Mouse (Mus musculus): ENCODE data around the gene Rundc3a. TPM values are rescaled to one million over a fixed set of nuclear protein-coding genes. Genes with fewer than 3 reads are reported as not detected.

Rundc3a gene
- polyA plus RNA-seq, 1 experiment from 2014 or later: 1.8 TPM

DNA sequence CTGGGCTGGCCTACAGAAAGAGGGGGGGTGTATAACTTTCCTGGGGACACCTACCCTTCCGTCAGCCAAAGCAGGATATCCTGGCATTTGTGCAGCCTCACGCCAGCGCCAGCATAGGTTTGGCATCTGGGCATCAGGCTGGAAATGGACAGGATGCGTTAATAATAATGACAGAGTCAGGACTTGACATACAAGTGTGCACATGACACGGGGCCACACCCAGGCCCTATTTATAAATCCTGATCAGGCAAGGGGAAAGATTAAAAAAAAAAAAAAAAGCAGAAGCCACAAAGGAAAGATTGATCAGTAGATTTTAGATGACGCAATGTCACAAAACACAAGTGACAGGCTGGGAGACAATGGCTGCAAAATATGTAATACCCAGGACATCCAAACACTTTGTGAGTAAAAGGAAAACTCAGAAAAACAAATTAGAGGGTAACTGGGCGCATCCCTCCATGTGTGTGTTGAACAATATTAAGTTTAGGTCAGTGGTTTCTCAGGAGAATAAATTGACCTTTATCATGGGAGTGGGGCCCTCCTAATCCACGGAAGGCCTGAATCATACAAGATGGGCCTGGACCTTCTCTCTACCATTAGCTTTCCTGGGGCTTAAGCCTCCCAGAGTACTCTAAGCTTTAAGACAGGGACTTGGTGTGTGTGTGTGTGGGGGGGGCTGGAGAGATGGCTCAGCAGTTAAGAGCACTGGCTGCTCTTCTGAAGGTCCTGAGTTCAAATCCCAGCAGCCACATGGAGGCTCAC lies 32.5 kb downstream of the Rundc3a start:
- Histone ChIP-seq H3K27me3 (ENCODE audit: insufficient read depth, poor library complexity, severe bottlenecking) (no peaks in the 10 kb centered on the region), H3K4me3 (no peak overlapping the region), H3K9me3 (no peaks in the 10 kb centered on the region), H3K4me1 (peaks cover 10% of the 10 kb centered on the region), H3K36me3 (no peaks in the 10 kb centered on the region), H3K27ac (no peak overlapping the region)
- 83% methylated on average over 8 of the region's 8 CpGs for WGBS
- DNase-seq (ENCODE audit: low spot score): peak; percentile 67

DNA sequence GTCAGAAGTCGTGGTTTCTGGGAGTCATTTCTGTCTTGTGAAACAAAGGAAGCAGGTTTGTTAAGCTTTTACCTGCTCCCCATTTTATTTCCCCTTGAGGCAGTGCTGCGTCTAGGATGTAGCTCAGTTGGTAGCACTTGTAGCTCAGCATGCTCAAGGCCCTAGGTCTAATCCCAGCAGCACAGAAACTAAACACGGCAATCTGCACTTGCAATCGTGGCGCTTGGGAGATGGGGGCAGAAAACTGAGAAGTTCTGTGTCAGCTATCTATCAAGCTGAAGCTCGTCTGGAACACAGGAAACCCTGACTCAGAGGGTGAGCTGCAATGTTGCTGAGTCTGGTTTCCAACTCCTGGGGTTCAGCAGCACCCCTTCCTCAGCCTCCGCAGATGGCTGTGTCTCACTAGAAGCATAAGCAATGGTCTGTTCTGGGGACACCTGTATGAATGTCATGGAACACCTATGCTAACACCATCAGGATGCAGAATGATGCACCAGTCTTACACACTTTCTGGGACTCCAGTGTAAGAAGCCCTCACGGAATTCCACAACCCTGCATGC lies 35.9 kb downstream of the Rundc3a start:
- DNase-seq (ENCODE audit: low spot score): peak; percentile 55
- Histone ChIP-seq H3K4me1 (peaks cover 35% of the 10 kb centered on the region), H3K4me3 (peak overlapping the region; percentile 78), H3K9me3 (no peaks in the 10 kb centered on the region), H3K36me3 (peaks cover 17% of the 10 kb centered on the region; the same call in 1 of the 2 replicates), H3K27me3 (ENCODE audit: insufficient read depth, poor library complexity, severe bottlenecking) (no peaks in the 10 kb centered on the region), H3K27ac (peak overlapping the region; percentile 88; the same call in 1 of the 2 replicates)
- 68% methylated on average over 8 of the region's 8 CpGs for WGBS

DNA sequence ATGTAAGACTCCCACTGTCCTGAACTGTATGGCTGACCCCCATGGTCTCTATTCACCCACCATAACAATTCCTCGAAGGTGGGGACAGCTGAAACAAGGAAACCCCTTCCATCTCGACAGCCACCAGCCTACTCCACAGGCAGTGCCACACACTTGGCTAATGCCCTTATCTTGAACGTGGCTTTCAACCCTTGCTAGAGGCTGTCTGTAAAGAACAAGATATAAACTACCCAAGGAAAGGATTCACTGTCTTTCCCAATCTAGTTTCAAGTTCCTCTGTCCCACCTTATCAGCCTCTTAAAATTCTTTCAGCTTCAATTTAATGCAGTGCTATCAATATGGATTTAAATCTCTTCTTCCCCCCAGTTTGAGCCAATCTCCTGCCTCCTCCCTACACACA lies 36.3 kb downstream of the Rundc3a start:
- Histone ChIP-seq H3K36me3 (peaks cover 18% of the 10 kb centered on the region; the same call in 1 of the 2 replicates), H3K4me3 (peak overlapping the region; percentile 78), H3K4me1 (peaks cover 38% of the 10 kb centered on the region), H3K27ac (peak overlapping the region; percentile 88), H3K9me3 (no peaks in the 10 kb centered on the region), H3K27me3 (ENCODE audit: insufficient read depth, poor library complexity, severe bottlenecking) (no peaks in the 10 kb centered on the region)
- 23% methylated on average over 3 of the region's 3 CpGs for WGBS
- no peak for DNase-seq (ENCODE audit: low spot score)

DNA sequence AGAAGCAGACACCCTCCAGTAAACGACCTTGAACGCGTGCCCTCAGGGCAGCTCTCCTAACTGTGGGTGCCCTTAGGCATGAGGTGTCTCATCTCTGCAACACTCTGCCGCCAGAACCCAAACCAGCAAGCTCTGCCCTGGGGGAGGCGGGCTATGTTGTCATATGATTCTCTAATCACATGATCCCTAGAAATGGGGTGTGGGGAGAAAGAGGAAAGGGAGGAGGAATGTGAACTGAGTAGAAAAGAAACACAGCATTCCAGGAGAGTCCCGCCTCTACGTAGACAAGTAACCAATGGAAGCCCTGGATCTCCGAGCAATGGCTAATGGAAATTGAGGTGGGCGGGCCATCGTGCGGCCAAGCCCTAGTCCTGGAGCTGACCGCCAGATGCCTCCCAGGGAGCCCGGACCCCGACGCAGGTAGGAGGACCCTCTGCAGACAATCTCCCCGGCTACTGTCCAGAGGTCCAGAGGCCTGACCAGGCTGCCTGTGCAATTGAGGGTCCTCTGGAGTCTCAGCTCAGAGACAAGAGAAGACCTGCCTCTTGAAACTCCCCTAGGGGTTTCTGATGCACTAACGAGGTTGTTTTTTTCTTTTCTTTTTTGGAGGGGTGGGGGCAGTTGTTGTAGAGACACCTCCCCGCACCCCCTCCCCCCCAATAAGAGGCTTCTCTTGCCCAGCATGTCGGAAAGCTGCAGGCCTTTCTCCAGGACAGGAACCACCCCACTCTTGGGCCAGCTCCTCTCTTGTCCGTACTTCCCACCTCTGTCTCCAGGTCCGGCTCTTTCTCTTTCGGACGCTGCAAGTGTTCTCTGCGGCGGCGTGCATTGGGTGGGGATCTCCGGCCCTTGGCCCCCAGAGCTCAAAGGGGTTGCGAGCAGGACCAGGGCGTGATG lies 37.2 kb downstream of the Rundc3a start, which contains the start of gene Grn:
Grn (plus strand) TSS at position 195 of the 897 bp plus-strand sequence.
- WGBS: under 1% methylated on average over 29 of the region's 29 CpGs

DNA sequence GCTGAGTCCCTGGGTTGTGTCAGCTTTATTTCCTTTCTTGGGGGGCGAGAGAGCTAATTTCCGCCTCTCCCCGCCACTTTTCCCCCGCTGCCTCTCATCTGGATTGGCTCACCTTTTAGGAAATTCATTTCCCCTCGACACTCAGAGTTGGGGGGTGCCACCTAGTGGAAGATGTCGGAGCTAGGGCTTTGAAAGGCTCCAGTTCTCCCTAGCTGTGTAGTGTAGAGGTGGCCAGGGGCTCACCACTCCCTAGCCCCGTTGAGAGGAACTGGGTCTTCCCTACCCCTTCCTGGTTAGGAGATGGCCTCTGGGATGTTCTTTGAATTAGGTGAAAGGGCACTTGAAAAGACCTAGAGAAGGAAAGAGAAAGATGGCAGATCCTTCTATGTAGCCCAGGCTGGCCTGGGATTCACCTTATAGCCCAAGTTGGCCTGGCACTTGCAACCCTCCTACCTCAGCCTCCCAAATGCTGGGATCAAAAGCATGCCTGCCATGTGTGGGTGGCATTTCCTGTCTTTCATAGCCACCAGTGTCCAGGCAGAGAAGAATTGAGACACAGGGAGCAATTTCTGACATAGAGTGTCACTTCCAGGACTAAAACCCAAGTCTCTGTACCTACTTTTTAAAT lies 37.9 kb downstream of the Rundc3a start:
- Histone ChIP-seq H3K36me3 (peaks cover 34% of the 10 kb centered on the region), H3K27me3 (ENCODE audit: insufficient read depth, poor library complexity, severe bottlenecking) (no peaks in the 10 kb centered on the region)
- WGBS: 0% methylated on average over 7 of the region's 7 CpGs

More for the DNA sequence above, 37.2 kb downstream of the Rundc3a start, which contains the start of gene Grn:
- Histone ChIP-seq H3K4me1 (peaks cover 38% of the 10 kb centered on the region), H3K9me3 (no peaks in the 10 kb centered on the region), H3K27me3 (ENCODE audit: insufficient read depth, poor library complexity, severe bottlenecking) (no peaks in the 10 kb centered on the region), H3K27ac (peak within 1 kb of the TSS; percentile 88), H3K36me3 (peaks cover 27% of the 10 kb centered on the region), H3K4me3 (peak within 1 kb of the TSS; percentile 78)
- DNase-seq (ENCODE audit: low spot score): peak; percentile 97

DNA sequence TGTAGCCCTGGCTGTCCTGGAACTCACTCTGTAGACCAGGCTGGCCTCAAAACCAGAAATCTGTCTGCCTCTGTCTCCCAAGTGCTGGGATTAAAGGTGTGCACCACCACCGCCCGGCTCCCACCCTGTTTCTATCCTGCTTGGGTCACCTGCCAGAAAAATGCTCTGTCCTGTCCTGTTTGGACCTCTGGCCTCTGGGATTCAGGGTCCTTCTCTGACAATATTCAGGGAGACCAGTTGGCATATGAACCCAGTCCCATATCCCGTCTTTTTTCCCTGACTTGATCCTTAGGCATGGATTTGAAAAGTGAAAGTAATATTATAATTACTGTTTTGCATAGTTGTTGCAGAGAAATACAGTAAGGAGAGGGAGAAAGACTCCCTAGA lies 38.5 kb downstream of the Rundc3a start:
- Histone ChIP-seq H3K27ac (no peak overlapping the region), H3K4me1 (peaks cover 38% of the 10 kb centered on the region), H3K36me3 (peaks cover 38% of the 10 kb centered on the region), H3K9me3 (no peaks in the 10 kb centered on the region), H3K27me3 (ENCODE audit: insufficient read depth, poor library complexity, severe bottlenecking) (no peaks in the 10 kb centered on the region), H3K4me3 (no peak overlapping the region)
- 72% methylated on average over 3 of the region's 3 CpGs for WGBS
- no peak for DNase-seq (ENCODE audit: low spot score)

More for the DNA sequence above, 37.9 kb downstream of the Rundc3a start:
- Histone ChIP-seq H3K4me1 (peaks cover 38% of the 10 kb centered on the region), H3K4me3 (peak overlapping the region; percentile 78), H3K27ac (peak overlapping the region; percentile 88), H3K9me3 (no peaks in the 10 kb centered on the region)
- DNase-seq (ENCODE audit: low spot score): peak; percentile 87

DNA sequence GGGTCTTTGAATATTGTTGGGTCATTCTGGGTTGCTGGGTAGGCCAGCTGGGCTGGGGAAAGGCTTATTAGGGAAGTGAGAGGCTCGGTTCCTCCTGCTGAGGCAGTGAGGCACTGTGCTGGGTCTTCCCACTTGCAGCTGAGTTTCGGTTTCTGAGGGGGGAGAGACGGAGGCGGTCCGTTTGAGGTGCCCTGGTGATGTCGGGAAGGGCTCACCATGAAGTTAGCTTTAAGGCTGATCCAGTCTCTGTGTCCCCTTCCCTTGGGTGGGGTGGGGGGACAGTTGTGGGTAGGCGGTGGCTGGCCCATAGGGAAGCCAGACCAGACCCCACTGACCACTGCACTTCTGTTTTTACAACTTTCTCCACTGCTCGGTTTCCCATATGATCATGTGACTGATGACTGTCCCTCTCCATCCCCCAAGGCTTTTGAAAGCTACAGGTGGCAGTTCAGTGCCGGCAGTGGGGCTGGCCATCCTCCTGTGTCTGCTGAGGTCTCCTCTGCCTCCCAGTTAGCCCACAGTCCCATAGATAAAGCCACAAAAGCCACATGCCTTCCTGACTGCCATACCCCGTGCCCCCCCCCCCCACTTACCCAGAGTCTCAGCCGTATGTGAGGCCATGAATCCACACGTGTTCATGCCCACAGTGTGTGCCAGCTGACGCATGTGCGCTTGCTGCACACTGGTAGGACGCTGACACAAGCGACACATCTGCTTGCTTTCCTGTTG lies 39.1 kb downstream of the Rundc3a start:
- Histone ChIP-seq H3K27ac (no peak overlapping the region), H3K4me3 (no peak overlapping the region; the same call in 1 of the 2 replicates), H3K36me3 (peaks cover 41% of the 10 kb centered on the region), H3K4me1 (peaks cover 42% of the 10 kb centered on the region), H3K9me3 (no peaks in the 10 kb centered on the region), H3K27me3 (ENCODE audit: insufficient read depth, poor library complexity, severe bottlenecking) (no peaks in the 10 kb centered on the region)
- DNase-seq (ENCODE audit: low spot score): no peak
- 63% methylated on average over 16 of the region's 16 CpGs for WGBS

DNA sequence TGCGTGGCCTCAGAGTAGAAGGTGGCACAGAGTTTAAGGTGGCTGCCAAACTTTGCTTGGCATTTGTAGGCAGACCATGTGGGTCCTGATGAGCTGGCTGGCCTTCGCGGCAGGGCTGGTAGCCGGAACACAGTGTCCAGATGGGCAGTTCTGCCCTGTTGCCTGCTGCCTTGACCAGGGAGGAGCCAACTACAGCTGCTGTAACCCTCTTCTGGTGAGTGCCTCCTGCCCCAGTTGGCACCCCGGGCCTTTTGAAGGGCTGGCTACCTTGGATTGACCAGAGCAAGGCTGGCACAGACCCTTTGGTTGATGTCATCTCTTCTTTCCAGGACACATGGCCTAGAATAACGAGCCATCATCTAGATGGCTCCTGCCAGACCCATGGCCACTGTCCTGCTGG lies 39.7 kb downstream of the Rundc3a start:
- whole genome bisulfite sequencing: 84% methylated on average over 6 of the region's 6 CpGs
- H3K36me3 ChIP-seq: peaks cover 47% of the 10 kb centered on the region
- peaks cover 48% of the 10 kb centered on the region for H3K4me1 ChIP-seq
- no peak overlapping the region; the same call in 1 of the 2 replicates for H3K27ac ChIP-seq
- DNase-seq (ENCODE audit: low spot score): no peak
- H3K9me3 ChIP-seq: no peaks in the 10 kb centered on the region
- no peaks in the 10 kb centered on the region for H3K27me3 ChIP-seq (ENCODE audit: insufficient read depth, poor library complexity, severe bottlenecking)
- no peak overlapping the region for H3K4me3 ChIP-seq

DNA sequence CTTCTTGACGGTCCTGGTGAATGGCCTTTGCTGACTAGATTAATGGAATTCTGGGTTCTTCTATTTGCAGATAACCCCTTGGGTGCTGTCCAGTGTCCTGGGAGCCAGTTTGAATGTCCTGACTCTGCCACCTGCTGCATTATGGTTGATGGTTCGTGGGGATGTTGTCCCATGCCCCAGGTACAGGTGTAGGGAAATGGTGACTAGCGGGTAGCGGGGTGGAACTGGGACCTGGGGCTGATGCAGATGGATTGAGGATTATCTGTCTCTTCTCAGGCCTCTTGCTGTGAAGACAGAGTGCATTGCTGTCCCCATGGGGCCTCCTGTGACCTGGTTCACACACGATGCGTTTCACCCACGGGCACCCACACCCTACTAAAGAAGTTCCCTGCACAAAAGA lies 40.7 kb downstream of the Rundc3a start:
- peaks cover 3% of the 10 kb centered on the region for H3K27me3 ChIP-seq (ENCODE audit: insufficient read depth, poor library complexity, severe bottlenecking)
- H3K9me3 ChIP-seq: no peaks in the 10 kb centered on the region
- peaks cover 57% of the 10 kb centered on the region for H3K4me1 ChIP-seq
- H3K4me3 ChIP-seq: no peak overlapping the region
- 89% methylated on average over 7 of the region's 7 CpGs for WGBS
- peaks cover 56% of the 10 kb centered on the region for H3K36me3 ChIP-seq
- no peak for DNase-seq (ENCODE audit: low spot score)
- H3K27ac ChIP-seq: peak overlapping the region; percentile 36; the same call in 1 of the 2 replicates

DNA sequence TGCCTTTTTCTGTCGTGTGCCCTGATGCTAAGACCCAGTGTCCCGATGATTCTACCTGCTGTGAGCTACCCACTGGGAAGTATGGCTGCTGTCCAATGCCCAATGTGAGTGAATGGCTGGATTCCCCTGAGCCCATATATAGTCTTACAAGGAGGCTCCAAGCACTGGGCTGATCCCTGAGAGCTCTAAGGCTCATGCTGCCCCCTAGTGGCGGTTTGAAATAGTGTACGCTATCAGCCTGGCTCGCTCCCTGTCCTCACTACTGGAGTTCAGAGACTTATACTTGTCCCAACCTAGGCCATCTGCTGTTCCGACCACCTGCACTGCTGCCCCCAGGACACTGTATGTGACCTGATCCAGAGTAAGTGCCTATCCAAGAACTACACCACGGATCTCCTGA lies 41.2 kb downstream of the Rundc3a start:
- H3K4me1 ChIP-seq: peaks cover 52% of the 10 kb centered on the region
- no peak overlapping the region for H3K4me3 ChIP-seq
- H3K36me3 ChIP-seq: peaks cover 61% of the 10 kb centered on the region
- peak; percentile 92 for DNase-seq (ENCODE audit: low spot score)
- no peaks in the 10 kb centered on the region for H3K9me3 ChIP-seq
- WGBS: 11% methylated on average over 7 of the region's 7 CpGs
- H3K27ac ChIP-seq: no peak overlapping the region
- peaks cover 8% of the 10 kb centered on the region for H3K27me3 ChIP-seq (ENCODE audit: insufficient read depth, poor library complexity, severe bottlenecking)

DNA sequence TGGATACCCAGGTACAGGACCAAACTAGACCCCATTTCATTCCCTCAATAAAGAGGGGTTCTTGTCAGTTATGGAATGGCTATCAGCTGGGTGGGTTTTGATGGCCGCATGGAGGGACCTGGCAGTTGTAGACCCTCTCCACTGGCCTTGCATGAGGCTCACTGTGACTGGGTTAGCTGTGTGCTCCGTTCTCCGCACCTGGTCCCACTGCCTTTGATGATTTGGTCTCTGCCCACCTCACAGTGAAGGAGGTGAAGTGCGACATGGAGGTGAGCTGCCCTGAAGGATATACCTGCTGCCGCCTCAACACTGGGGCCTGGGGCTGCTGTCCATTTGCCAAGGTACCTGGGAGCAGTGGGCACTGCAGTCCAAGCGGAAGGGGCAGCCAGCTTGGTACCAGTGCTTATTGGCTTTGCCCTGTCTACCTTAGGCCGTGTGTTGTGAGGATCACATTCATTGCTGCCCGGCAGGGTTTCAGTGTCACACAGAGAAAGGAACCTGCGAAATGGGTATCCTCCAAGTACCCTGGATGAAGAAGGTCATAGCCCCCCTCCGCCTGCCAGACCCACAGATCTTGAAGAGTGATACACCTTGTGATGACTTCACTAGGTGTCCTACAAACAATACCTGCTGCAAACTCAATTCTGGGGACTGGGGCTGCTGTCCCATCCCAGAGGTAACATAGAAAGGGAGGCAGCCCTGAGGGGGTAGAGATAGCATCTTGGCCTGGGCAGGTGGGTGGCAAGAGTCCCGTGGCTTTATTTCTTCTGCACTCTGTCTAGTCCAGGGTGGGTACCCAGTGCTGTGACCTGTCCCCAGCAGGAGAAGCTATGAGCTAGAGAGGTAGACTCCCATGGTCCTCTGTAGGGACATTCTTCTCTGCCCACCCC lies 41.9 kb downstream of the Rundc3a start:
- no peaks in the 10 kb centered on the region for H3K9me3 ChIP-seq
- no peak for DNase-seq (ENCODE audit: low spot score)
- no peak overlapping the region for H3K4me3 ChIP-seq
- WGBS: 88% methylated on average over 11 of the region's 11 CpGs
- H3K36me3 ChIP-seq: peaks cover 68% of the 10 kb centered on the region
- no peak overlapping the region for H3K27ac ChIP-seq
- peaks cover 47% of the 10 kb centered on the region for H3K4me1 ChIP-seq
- H3K27me3 ChIP-seq (ENCODE audit: insufficient read depth, poor library complexity, severe bottlenecking): peaks cover 15% of the 10 kb centered on the region
